Mouse (Mus musculus): ENCODE results near the gene Anxa6.

DNA sequence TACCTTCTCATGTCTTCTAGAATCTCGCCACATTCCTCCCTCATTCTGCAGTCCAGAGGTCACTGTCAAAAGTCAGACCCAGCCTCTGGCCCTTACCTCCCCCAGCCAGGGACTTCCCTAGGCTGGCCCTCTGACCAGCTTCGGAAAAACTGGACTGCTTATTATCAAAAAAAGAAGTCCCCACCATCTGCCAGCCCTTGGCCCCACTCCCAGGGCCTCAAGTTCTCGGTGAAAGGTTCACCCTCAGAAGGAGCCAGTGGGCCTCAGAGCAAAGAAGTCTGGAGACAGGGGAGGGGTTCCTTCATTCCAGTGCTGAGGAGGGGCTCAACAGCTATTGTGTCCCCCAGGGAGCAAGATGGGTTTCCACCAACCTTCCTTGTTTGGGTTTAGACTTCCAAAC is 71.3 kb downstream of the Anxa6 start:
- TF ChIP-seq CTCF (conservative IDR thresholded peaks at IDR 0.05 in 1 of 2, IDR thresholded peaks at IDR 0.05 in 1 of 2; ENCODE audit: low read depth in 2 of 2, low read length in 2 of 2) = no peak
- TF ChIP-seq EP300 (IDR thresholded peaks at IDR 0.05; ENCODE audit: low read length) = no peak
- 0 out of 2 replicates have a peak, but pooled peaks have one; percentile 1 for TF ChIP-seq MYC (IDR thresholded peaks at IDR 0.05; ENCODE audit: low read depth, low read length)
- no peak for TF ChIP-seq POLR2A (IDR thresholded peaks at IDR 0.05; ENCODE audit: low read depth, low read length)

All from CH12.LX (cell line).